Mouse (Mus musculus) erythroblast, adult 5-6 weeks (primary cell): ENCODE measurements at regions not wholly inside any gene's neighbourhood (a gene's known extent, or its start where the extent isn't known, plus 50 kb on each side); places are given as distances from the start of the nearest gene placed in this dataset.
A peak's percentile ranks its signal among the peaks of the same experiment; 100 is the strongest.

Source experiments
- ATAC-seq: replicated peaks from 2 replicates; pipeline ENCODE4 v1.8.0; 2016; ENCODE audit warnings: moderate number of reproducible peaks, mild to moderate bottlenecking, moderate TSS enrichment, inconsistent platforms; ENCODE audit not compliant: poor library complexity, low FRiP score, severe bottlenecking

GRCm38 (mm10) chr2:146565693-146566092 lies 53.5 kb upstream of the Ralgapa2 start:
- no peak for ATAC-seq

GRCm38 (mm10) chr2:146568171-146568842 lies 56.2 kb upstream of the Ralgapa2 start:
- no peak for ATAC-seq

GRCm38 (mm10) chr2:146571036-146571435 lies 58.9 kb upstream of the Ralgapa2 start:
- no peak for ATAC-seq

GRCm38 (mm10) chr2:146571857-146572256 lies 59.7 kb upstream of the Ralgapa2 start:
- no peak for ATAC-seq

- no peak for ATAC-seq
Measured at GRCm38 (mm10) chr2:146575610-146576297, 63.6 kb upstream of the Ralgapa2 start.

- no peak for ATAC-seq
Measured at GRCm38 (mm10) chr2:146576298-146576905, 64.3 kb upstream of the Ralgapa2 start.

GRCm38 (mm10) chr2:146577096-146577495 lies 65.0 kb upstream of the Ralgapa2 start:
- no peak for ATAC-seq

- ATAC-seq, result no peak
Measured at GRCm38 (mm10) chr2:146581220-146581619, 69.1 kb upstream of the Ralgapa2 start.

GRCm38 (mm10) chr2:146583807-146584388 lies 71.8 kb upstream of the Ralgapa2 start:
- no peak for ATAC-seq

- ATAC-seq, result no peak
Measured at GRCm38 (mm10) chr2:146586381-146586780, 74.2 kb upstream of the Ralgapa2 start.

GRCm38 (mm10) chr2:146586981-146587380 lies 74.8 kb upstream of the Ralgapa2 start:
- no peak for ATAC-seq

- no peak for ATAC-seq
Measured at GRCm38 (mm10) chr2:146589860-146590259, 77.7 kb upstream of the Ralgapa2 start.

- no peak for ATAC-seq
Measured at GRCm38 (mm10) chr2:146593291-146593690, 81.1 kb upstream of the Ralgapa2 start.

GRCm38 (mm10) chr2:146594212-146594611 lies 82.1 kb upstream of the Ralgapa2 start:
- ATAC-seq, result no peak

GRCm38 (mm10) chr2:146595673-146596072 lies 83.5 kb upstream of the Ralgapa2 start:
- no peak for ATAC-seq

- no peak for ATAC-seq
Measured at GRCm38 (mm10) chr2:146606170-146606569, 94.0 kb upstream of the Ralgapa2 start.

- ATAC-seq, result no peak
Measured at GRCm38 (mm10) chr2:146610896-146611295, 98.8 kb upstream of the Ralgapa2 start.

- ATAC-seq, result peak; percentile 74
Measured at GRCm38 (mm10) chr2:146611886-146612521, 99.9 kb upstream of the Ralgapa2 start.

- 0 out of 2 replicates have a peak, but pooled peaks have one; percentile 32 for ATAC-seq
Measured at GRCm38 (mm10) chr2:146612522-146613288, 100.6 kb upstream of the Ralgapa2 start.
